Mouse (Mus musculus): Measurements from ENCODE around the gene Grin2d. TPM values are rescaled to one million over a fixed set of nuclear protein-coding genes. Genes with fewer than 3 reads are reported as not detected.

The Grin2d gene
- polyA plus RNA-seq, 1 experiment from 2014 or later: 0.07 TPM

GRCm38 (mm10) chr7:45856950-45857901 is 21.0 kb downstream of the Grin2d start:
- H3K27ac ChIP-seq (replicated peaks; ENCODE audit: low read depth, low read length): no peak overlapping the region
- 1% methylated on average over 30 of the region's 30 CpGs for WGBS
- no peaks in the 10 kb centered on the region for H3K9me3 ChIP-seq (ENCODE audit: control insufficient read depth, low read length)
- H3K4me1 ChIP-seq (ENCODE audit: control insufficient read depth, insufficient read depth, low read length): no peaks in the 10 kb centered on the region
- no peaks in the 10 kb centered on the region; the same call in 1 of the 2 replicates for H3K27me3 ChIP-seq (ENCODE audit: control insufficient read depth, insufficient read depth, low read length)
- ATAC-seq (ENCODE audit: insufficient number of reproducible peaks, low FRiP score, low TSS enrichment, low read depth) (peak; percentile 42; the same call in 1 of the 2 replicates), DNase-seq (ENCODE audit: low spot score) (peak; percentile 63)
- H3K4me2 ChIP-seq (ENCODE audit: low read depth, severe bottlenecking): peak overlapping the region; percentile 76
- H3K4me3 ChIP-seq (ENCODE audit: low read depth, low read length): peak overlapping the region; percentile 38
- peak overlapping the region; percentile 47 for H3K9ac ChIP-seq (ENCODE audit: low read length)
- no peaks in the 10 kb centered on the region for H3K36me3 ChIP-seq (ENCODE audit: control insufficient read depth, insufficient read depth, low read length)

- 83% methylated on average over 12 of the region's 12 CpGs for WGBS
- DNase-seq (ENCODE audit: low spot score) (no peak), ATAC-seq (ENCODE audit: insufficient number of reproducible peaks, low FRiP score, low TSS enrichment, low read depth) (no peak)
- H3K27ac ChIP-seq (replicated peaks; ENCODE audit: low read depth, low read length): no peak overlapping the region
- no peak overlapping the region for H3K9ac ChIP-seq (ENCODE audit: low read length)
- no peak overlapping the region for H3K4me2 ChIP-seq (ENCODE audit: low read depth, severe bottlenecking)
- H3K36me3 ChIP-seq (ENCODE audit: control insufficient read depth, insufficient read depth, low read length): no peaks in the 10 kb centered on the region
- no peaks in the 10 kb centered on the region; the same call in 1 of the 2 replicates for H3K27me3 ChIP-seq (ENCODE audit: control insufficient read depth, insufficient read depth, low read length)
- H3K9me3 ChIP-seq (ENCODE audit: control insufficient read depth, low read length): no peaks in the 10 kb centered on the region
- no peak overlapping the region for H3K4me3 ChIP-seq (ENCODE audit: low read depth, low read length)
- H3K4me1 ChIP-seq (ENCODE audit: control insufficient read depth, insufficient read depth, low read length): no peaks in the 10 kb centered on the region
Measured at GRCm38 (mm10) chr7:45853089-45853488, 25.1 kb downstream of the Grin2d start.

GRCm38 (mm10) chr7:45850661-45851060 is 27.5 kb downstream of the Grin2d start:
- ATAC-seq (ENCODE audit: insufficient number of reproducible peaks, low FRiP score, low TSS enrichment, low read depth) (no peak), DNase-seq (ENCODE audit: low spot score) (no peak)
- H3K4me2 ChIP-seq (ENCODE audit: low read depth, severe bottlenecking): no peak overlapping the region
- H3K4me1 ChIP-seq (ENCODE audit: control insufficient read depth, insufficient read depth, low read length): no peaks in the 10 kb centered on the region
- H3K4me3 ChIP-seq (ENCODE audit: low read depth, low read length): no peak overlapping the region
- no peaks in the 10 kb centered on the region for H3K36me3 ChIP-seq (ENCODE audit: control insufficient read depth, insufficient read depth, low read length)
- no peaks in the 10 kb centered on the region for H3K9me3 ChIP-seq (ENCODE audit: control insufficient read depth, low read length)
- no peaks in the 10 kb centered on the region for H3K27me3 ChIP-seq (ENCODE audit: control insufficient read depth, insufficient read depth, low read length)
- no peak overlapping the region for H3K9ac ChIP-seq (ENCODE audit: low read length)
- no peak overlapping the region for H3K27ac ChIP-seq (replicated peaks; ENCODE audit: low read depth, low read length)
- 79% methylated on average over 3 of the region's 3 CpGs for whole genome bisulfite sequencing

- H3K9me3 ChIP-seq (ENCODE audit: control insufficient read depth, low read length): no peaks in the 10 kb centered on the region
- no peaks in the 10 kb centered on the region for H3K36me3 ChIP-seq (ENCODE audit: control insufficient read depth, insufficient read depth, low read length)
- no peak for ATAC-seq (ENCODE audit: insufficient number of reproducible peaks, low FRiP score, low TSS enrichment, low read depth)
- no peak for DNase-seq (ENCODE audit: low spot score)
- no peak overlapping the region for H3K27ac ChIP-seq (replicated peaks; ENCODE audit: low read depth, low read length)
- H3K9ac ChIP-seq (ENCODE audit: low read length): peak overlapping the region; percentile 43; the same call in 1 of the 2 replicates
- no peak overlapping the region for H3K4me2 ChIP-seq (ENCODE audit: low read depth, severe bottlenecking)
- H3K27me3 ChIP-seq (ENCODE audit: control insufficient read depth, insufficient read depth, low read length): no peaks in the 10 kb centered on the region
- H3K4me1 ChIP-seq (ENCODE audit: control insufficient read depth, insufficient read depth, low read length): no peaks in the 10 kb centered on the region
- WGBS: 18% methylated on average over 6 of the region's 6 CpGs
- no peak overlapping the region for H3K4me3 ChIP-seq (ENCODE audit: low read depth, low read length)
Measured at GRCm38 (mm10) chr7:45848447-45849027, 29.6 kb downstream of the Grin2d start.

GRCm38 (mm10) chr7:45842950-45843744 is 35.0 kb downstream of the Grin2d start:
- ATAC-seq (ENCODE audit: insufficient number of reproducible peaks, low FRiP score, low TSS enrichment, low read depth) (no peak), DNase-seq (ENCODE audit: low spot score) (no peak)
- no peaks in the 10 kb centered on the region for H3K9me3 ChIP-seq (ENCODE audit: control insufficient read depth, low read length)
- H3K4me3 ChIP-seq (ENCODE audit: low read depth, low read length): no peak overlapping the region
- no peaks in the 10 kb centered on the region for H3K27me3 ChIP-seq (ENCODE audit: control insufficient read depth, insufficient read depth, low read length)
- no peak overlapping the region for H3K9ac ChIP-seq (ENCODE audit: low read length)
- no peak overlapping the region for H3K4me2 ChIP-seq (ENCODE audit: low read depth, severe bottlenecking)
- 87% methylated on average over 10 of the region's 10 CpGs for WGBS
- H3K36me3 ChIP-seq (ENCODE audit: control insufficient read depth, insufficient read depth, low read length): no peaks in the 10 kb centered on the region
- no peak overlapping the region for H3K27ac ChIP-seq (replicated peaks; ENCODE audit: low read depth, low read length)
- no peaks in the 10 kb centered on the region for H3K4me1 ChIP-seq (ENCODE audit: control insufficient read depth, insufficient read depth, low read length)

GRCm38 (mm10) chr7:45833924-45834323 is 44.3 kb downstream of the Grin2d start:
- ATAC-seq (ENCODE audit: insufficient number of reproducible peaks, low FRiP score, low TSS enrichment, low read depth): no peak
- 4% methylated on average over 31 of the region's 31 CpGs for WGBS
- H3K9me3 ChIP-seq (ENCODE audit: control insufficient read depth, low read length): no peaks in the 10 kb centered on the region; the same call in 1 of the 2 replicates
- peak overlapping the region; percentile 43 for H3K4me2 ChIP-seq (ENCODE audit: low read depth, severe bottlenecking)
- peak; percentile 34 for DNase-seq (ENCODE audit: low spot score)
- H3K4me3 ChIP-seq (ENCODE audit: low read depth, low read length): peak overlapping the region; percentile 28; the same call in 1 of the 2 replicates
- H3K4me1 ChIP-seq (ENCODE audit: control insufficient read depth, insufficient read depth, low read length): peaks cover 12% of the 10 kb centered on the region
- H3K27me3 ChIP-seq (ENCODE audit: control insufficient read depth, insufficient read depth, low read length): peaks cover 46% of the 10 kb centered on the region
- H3K9ac ChIP-seq (ENCODE audit: low read length): no peak overlapping the region
- H3K27ac ChIP-seq (replicated peaks; ENCODE audit: low read depth, low read length): no peak overlapping the region
- H3K36me3 ChIP-seq (ENCODE audit: control insufficient read depth, insufficient read depth, low read length): no peaks in the 10 kb centered on the region

GRCm38 (mm10) chr7:45833148-45833790 is 44.9 kb downstream of the Grin2d start:
- Histone ChIP-seq H3K9ac (ENCODE audit: low read length) (no peak overlapping the region), H3K4me1 (ENCODE audit: control insufficient read depth, insufficient read depth, low read length) (peaks cover 12% of the 10 kb centered on the region), H3K4me3 (ENCODE audit: low read depth, low read length) (peak overlapping the region; percentile 28), H3K27me3 (ENCODE audit: control insufficient read depth, insufficient read depth, low read length) (peaks cover 46% of the 10 kb centered on the region), H3K36me3 (ENCODE audit: control insufficient read depth, insufficient read depth, low read length) (no peaks in the 10 kb centered on the region), H3K27ac (replicated peaks; ENCODE audit: low read depth, low read length) (no peak overlapping the region), H3K4me2 (ENCODE audit: low read depth, severe bottlenecking) (peak overlapping the region; percentile 43), H3K9me3 (ENCODE audit: control insufficient read depth, low read length) (no peaks in the 10 kb centered on the region; the same call in 1 of the 2 replicates)
- no peak for ATAC-seq (ENCODE audit: insufficient number of reproducible peaks, low FRiP score, low TSS enrichment, low read depth)
- WGBS: under 1% methylated on average over 79 of the region's 86 CpGs
- peak; percentile 51 for DNase-seq (ENCODE audit: low spot score)
